Mouse (Mus musculus): Measurements from ENCODE around the gene Cib1.

Cib1 gene

GRCm38 (mm10) chr7:80184968-80185367 lies 47.6 kb downstream of the Cib1 start:
- no peak for DNase-seq (ENCODE audit: low spot score in 2 of 2)

GRCm38 (mm10) chr7:80184551-80184950 lies 48.1 kb downstream of the Cib1 start:
- DNase-seq (ENCODE audit: low spot score in 2 of 2): no peak

- no peak for DNase-seq (ENCODE audit: low spot score in 2 of 2)
Observed at GRCm38 (mm10) chr7:80183969-80184368, 48.6 kb downstream of the Cib1 start.

GRCm38 (mm10) chr7:80183466-80183865 lies 49.1 kb downstream of the Cib1 start:
- no peak for DNase-seq (ENCODE audit: low spot score in 2 of 2)

- DNase-seq (ENCODE audit: low spot score in 2 of 2): no peak
Observed at GRCm38 (mm10) chr7:80182139-80182538, 50.5 kb downstream of the Cib1 start.

GRCm38 (mm10) chr7:80181078-80181477 lies 51.5 kb downstream of the Cib1 start:
- no peak for DNase-seq (ENCODE audit: low spot score in 2 of 2)

GRCm38 (mm10) chr7:80180202-80180601 lies 52.4 kb downstream of the Cib1 start:
- no peak for DNase-seq (ENCODE audit: low spot score in 2 of 2)

- no peak for DNase-seq (ENCODE audit: low spot score in 2 of 2)
Observed at GRCm38 (mm10) chr7:80179790-80180189, 52.8 kb downstream of the Cib1 start.

GRCm38 (mm10) chr7:80179327-80179726 lies 53.3 kb downstream of the Cib1 start:
- no peak for DNase-seq (ENCODE audit: low spot score in 2 of 2)

GRCm38 (mm10) chr7:80178037-80178729 lies 54.4 kb downstream of the Cib1 start:
- no peak for DNase-seq (ENCODE audit: low spot score in 2 of 2)

GRCm38 (mm10) chr7:80177438-80177837 lies 55.2 kb downstream of the Cib1 start:
- no peak for DNase-seq (ENCODE audit: low spot score in 2 of 2)
